14 mouse cellular contexts compared by ENCODE assay signal in the genomic region with DNA sequence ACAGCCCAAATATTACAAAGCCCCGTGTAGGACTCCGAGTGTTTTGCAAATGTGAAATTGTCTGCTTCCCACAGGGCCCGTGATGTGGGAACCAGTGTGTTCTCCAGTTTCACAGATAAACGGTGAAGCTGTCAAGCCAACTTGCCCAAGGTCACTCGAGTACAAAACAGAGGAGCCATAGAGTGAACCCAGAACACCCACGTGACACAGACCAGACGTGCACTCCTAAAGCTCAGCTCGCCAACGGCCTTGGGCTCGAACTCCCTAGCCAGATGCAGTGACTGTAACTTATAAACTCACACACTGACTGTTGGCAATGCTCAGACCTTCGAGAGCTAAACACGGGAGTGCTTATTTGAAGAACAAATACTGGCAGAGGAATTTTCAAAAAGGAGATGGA. TPM values are rescaled to one million over a fixed set of nuclear protein-coding genes. Genes with fewer than 3 reads are reported as not detected.
A peak's percentile ranks its signal among the peaks of the same experiment; 100 is the strongest.
DNase-seq lines count a peak whose midpoint lies in the region; ATAC-seq lines count a peak whose summit lies in the region.
"Had no signal": no experiment of that assay in that cellular context is flagged by ENCODE, and none has a peak within 500 bp of the region (broad histone marks: within the 10 kb centered on the region; RNA-seq: fewer than 3 reads in every experiment).

No protein-coding gene starts in this region.

- no peak overlapping the region for H3K9ac ChIP-seq in forebrain, embryonic 13.5 days
- no peak overlapping the region for H3K9ac ChIP-seq in heart, embryonic 15.5 days
- H3K9ac ChIP-seq: hindbrain, embryonic 15.5 days; limb, embryonic 15.5 days had no signal

- no peak overlapping the region for H3K4me2 ChIP-seq in forebrain, embryonic 13.5 days
- peak overlapping the region; percentile 31 for H3K4me2 ChIP-seq in heart, embryonic 15.5 days
- H3K4me2 ChIP-seq: hindbrain, embryonic 15.5 days; limb, embryonic 15.5 days had no signal

- H3K4me1 ChIP-seq in forebrain, embryonic 10.5 days, result peaks cover 27% of the 10 kb centered on the region
- 0 out of 2 replicates have a peak, but pooled peaks cover 13% of the 10 kb centered on the region for H3K4me1 ChIP-seq in forebrain, embryonic 13.5 days
- H3K4me1 ChIP-seq in heart, embryonic 15.5 days (replicated peaks), result peaks cover 29% of the 10 kb centered on the region

- no peaks in the 10 kb centered on the region for H3K36me3 ChIP-seq in forebrain, embryonic 10.5 days (replicated peaks)
- H3K36me3 ChIP-seq in forebrain, embryonic 13.5 days (ENCODE audit: poor library complexity, severe bottlenecking), result no peaks in the 10 kb centered on the region
- H3K36me3 ChIP-seq in heart, embryonic 15.5 days, result no peaks in the 10 kb centered on the region
- H3K36me3 ChIP-seq: hindbrain, embryonic 15.5 days; limb, embryonic 15.5 days had no signal

- H3K9me3 ChIP-seq in forebrain, embryonic 10.5 days, result peaks cover 15% of the 10 kb centered on the region
- peaks cover 19% of the 10 kb centered on the region; the same call in 1 of the 2 replicates for H3K9me3 ChIP-seq in forebrain, embryonic 13.5 days (replicated peaks)
- no peaks in the 10 kb centered on the region; the same call in 1 of the 2 replicates for H3K9me3 ChIP-seq in heart, embryonic 15.5 days (replicated peaks)
- H3K9me3 ChIP-seq: hindbrain, embryonic 15.5 days had no signal

- no peaks in the 10 kb centered on the region for H3K27me3 ChIP-seq in forebrain, embryonic 10.5 days (ENCODE audit: poor library complexity, severe bottlenecking)
- peaks cover 8% of the 10 kb centered on the region; the same call in 1 of the 2 replicates for H3K27me3 ChIP-seq in forebrain, embryonic 13.5 days
- H3K27me3 ChIP-seq in heart, embryonic 15.5 days, result no peaks in the 10 kb centered on the region
- H3K27me3 ChIP-seq: limb, embryonic 15.5 days had no signal

- ATAC-seq in forebrain, embryonic 13.5 days, result no peak
- no peak for ATAC-seq in heart, embryonic 15.5 days (replicated peaks; ENCODE audit: insufficient number of reproducible peaks, insufficient read depth, low FRiP score, low read depth)
- ATAC-seq: midbrain, embryonic 16.5 days had no signal

- H3K27ac ChIP-seq in forebrain, embryonic 10.5 days, result 0 out of 2 replicates have a peak overlapping the region, but pooled peaks have one; percentile 56
- H3K27ac ChIP-seq in forebrain, embryonic 13.5 days, result no peak overlapping the region
- H3K27ac ChIP-seq in heart, embryonic 15.5 days, result peak overlapping the region; percentile 63
- H3K27ac ChIP-seq: hindbrain, embryonic 15.5 days; limb, embryonic 15.5 days had no signal

- no peak overlapping the region for H3K4me3 ChIP-seq in forebrain, embryonic 10.5 days
- no peak overlapping the region for H3K4me3 ChIP-seq in forebrain, embryonic 13.5 days
- H3K4me3 ChIP-seq in heart, embryonic 15.5 days, result no peak overlapping the region
- H3K4me3 ChIP-seq: hindbrain, embryonic 15.5 days; limb, embryonic 15.5 days had no signal

- DNase-seq in forebrain, embryonic 10.5 days (ENCODE audit: extremely low spot score, low spot score), result no peak
- DNase-seq in ovary, adult 18-20 months (ENCODE audit: low spot score), result peak; percentile 56
- DNase-seq in ovary, postnatal 10 days (ENCODE audit: low spot score), result no peak
- no peak for DNase-seq in cerebellum, adult 9-11 months
- DNase-seq in right cerebral cortex, postnatal 10 days (ENCODE audit: low spot score in 2 of 2), result no peak
- no peak for DNase-seq in urinary bladder, postnatal 14 days (ENCODE audit: low spot score)
- DNase-seq: cerebellum, postnatal 25 days; gastrocnemius, postnatal 36 days; retina, postnatal 1 day had no signal

- WGBS in forebrain, embryonic 10.5 days, result 77% methylated on average over 12 of the region's 12 CpGs
- WGBS in forebrain, embryonic 13.5 days, result 79% methylated on average over 12 of the region's 12 CpGs
- WGBS in heart, embryonic 15.5 days, result 27% methylated on average over 12 of the region's 12 CpGs

RNA-seq across cellular contexts. Expression of gene Slc38a4, which starts 5.3 kb away (rescaled TPM):
- polyA plus RNA-seq in forebrain, embryonic 10.5 days (2016; fragmentation: Nextera tagmentation; extraction: Ambion mirVana), result 31.2 and 33.2 TPM in 2 replicates
- 2.7 and 3.2 TPM in 2 replicates for polyA plus RNA-seq in forebrain, embryonic 13.5 days (2015; fragmentation: Nextera tagmentation; extraction: Ambion mirVana)
- 94.8 and 103 TPM in 2 replicates for polyA plus RNA-seq in heart, embryonic 15.5 days (2015; fragmentation: Nextera tagmentation; extraction: Ambion mirVana)
